Mouse (Mus musculus): ENCODE measurements around the gene Marveld2. TPM values are rescaled to one million over a fixed set of nuclear protein-coding genes. Genes with fewer than 3 reads are reported as not detected.

The Marveld2 gene
- total and polyA plus RNA-seq, 2 experiments from 2014 or later, result 1.7 to 2.2 TPM

DNA sequence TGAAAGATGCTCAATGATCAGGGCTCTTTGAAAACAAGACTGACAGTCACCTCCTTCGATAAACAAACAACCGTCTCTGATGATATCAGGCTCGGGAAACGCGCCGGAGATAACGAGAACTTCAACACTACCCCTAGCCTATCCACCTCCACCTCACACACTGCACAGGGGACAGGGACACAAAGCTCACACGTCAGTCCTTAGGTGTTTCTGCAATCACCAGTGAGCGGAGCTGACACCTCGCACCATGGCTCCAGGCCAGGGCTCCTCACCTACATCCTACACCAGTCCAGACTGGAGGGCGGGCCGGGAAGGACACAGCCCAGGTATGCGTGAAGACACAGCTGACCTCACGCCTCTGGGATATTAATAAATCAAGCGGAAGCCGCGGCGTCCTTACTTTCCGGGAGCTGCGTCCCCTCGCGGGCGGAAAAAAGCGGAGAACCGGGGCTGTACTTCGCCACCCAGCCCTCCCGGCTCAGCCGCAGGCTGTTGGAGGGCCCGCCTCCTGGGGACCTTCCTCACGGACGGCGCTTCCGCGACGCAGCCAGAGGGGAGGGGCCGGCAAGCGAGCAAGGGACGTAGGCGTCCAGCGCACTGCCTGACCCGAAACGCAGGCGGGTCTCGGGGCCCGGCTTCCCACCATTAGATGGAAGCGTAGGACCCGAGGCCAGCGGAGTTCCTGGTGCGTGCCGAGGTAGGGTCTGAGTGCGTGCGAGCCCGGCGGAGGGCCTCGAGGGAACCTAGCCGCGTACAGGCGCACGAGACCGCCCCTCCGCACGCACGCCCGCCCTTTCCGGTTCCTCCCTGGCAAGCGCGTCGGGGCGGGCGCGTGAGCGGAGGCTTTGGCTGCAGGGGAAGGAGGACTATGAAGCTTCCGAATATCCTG lies 34.0 kb upstream of the Marveld2 start, which contains the start of the genes Ak6 and Rad17:
Gene Ak6 (plus strand): TSS at position 430 of the 889 bp plus-strand sequence.
Gene Rad17 (minus strand): TSS at position 502 of the 889 bp plus-strand sequence.
- H3K9me3 ChIP-seq (replicated peaks; ENCODE audit: control insufficient read depth, low read length), result no peaks in the 10 kb centered on the region
- peaks cover 3% of the 10 kb centered on the region for H3K36me3 ChIP-seq (replicated peaks; ENCODE audit: control insufficient read depth, insufficient read depth, low read length)
- no peak for TF ChIP-seq CTCF (IDR thresholded peaks at IDR 0.05; ENCODE audit: low read depth)
- peak; percentile 93 for TF ChIP-seq EP300 (IDR thresholded peaks at IDR 0.05; ENCODE audit: low read depth)
- peak within 1 kb of the TSS; percentile 68 for H3K4me2 ChIP-seq (ENCODE audit: low read depth, low read length)
- DNase-seq (ENCODE audit: low spot score) (peak; percentile 87), ATAC-seq (ENCODE audit: insufficient read depth, low read depth) (peak; percentile 96)
- H3K27ac ChIP-seq (ENCODE audit: low read depth), result peak within 1 kb of the TSS; percentile 96
- H3K27me3 ChIP-seq (ENCODE audit: control insufficient read depth, insufficient read depth, low read length), result no peaks in the 10 kb centered on the region
- WGBS, result under 1% methylated on average over 73 of the region's 73 CpGs
- peaks cover 6% of the 10 kb centered on the region for H3K4me1 ChIP-seq (ENCODE audit: control insufficient read depth, insufficient read depth)
- H3K4me3 ChIP-seq (ENCODE audit: low read depth, low read length), result peak within 1 kb of the TSS; percentile 89
- H3K9ac ChIP-seq (replicated peaks; ENCODE audit: low read depth, low read length), result peak within 1 kb of the TSS; percentile 93

DNA sequence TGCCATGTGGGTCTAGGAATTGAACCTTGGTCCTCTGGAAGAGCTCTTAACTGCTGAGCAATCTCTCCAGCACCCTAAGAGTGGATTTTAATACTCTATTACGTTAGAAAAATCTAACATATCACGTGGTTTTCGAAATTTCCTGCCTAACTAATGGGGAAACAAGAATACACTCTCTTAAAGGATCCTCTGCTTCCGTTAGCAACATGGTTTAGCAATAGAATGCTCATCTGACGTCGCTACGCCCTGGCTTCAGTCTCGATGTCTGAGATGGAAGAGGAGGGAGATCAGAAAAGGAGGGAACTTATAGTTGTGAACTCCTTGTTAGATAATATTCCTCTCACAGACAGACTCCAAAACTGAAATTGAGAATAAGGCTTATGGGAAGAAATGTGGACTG lies 31.5 kb upstream of the Marveld2 start:
- Histone ChIP-seq H3K36me3 (replicated peaks; ENCODE audit: control insufficient read depth, insufficient read depth, low read length) (peaks cover 23% of the 10 kb centered on the region), H3K9me3 (replicated peaks; ENCODE audit: control insufficient read depth, low read length) (no peaks in the 10 kb centered on the region), H3K27me3 (ENCODE audit: control insufficient read depth, insufficient read depth, low read length) (no peaks in the 10 kb centered on the region), H3K4me3 (ENCODE audit: low read depth, low read length) (no peak overlapping the region), H3K27ac (ENCODE audit: low read depth) (no peak overlapping the region), H3K4me1 (ENCODE audit: control insufficient read depth, insufficient read depth) (peaks cover 6% of the 10 kb centered on the region), H3K9ac (replicated peaks; ENCODE audit: low read depth, low read length) (no peak overlapping the region), H3K4me2 (ENCODE audit: low read depth, low read length) (no peak overlapping the region)
- no peak for ATAC-seq (ENCODE audit: insufficient read depth, low read depth)
- no peak for DNase-seq (ENCODE audit: low spot score)
- 91% methylated on average over 8 of the region's 8 CpGs for WGBS
- TF ChIP-seq CTCF (IDR thresholded peaks at IDR 0.05; ENCODE audit: low read depth), result no peak
- no peak for TF ChIP-seq EP300 (IDR thresholded peaks at IDR 0.05; ENCODE audit: low read depth)

DNA sequence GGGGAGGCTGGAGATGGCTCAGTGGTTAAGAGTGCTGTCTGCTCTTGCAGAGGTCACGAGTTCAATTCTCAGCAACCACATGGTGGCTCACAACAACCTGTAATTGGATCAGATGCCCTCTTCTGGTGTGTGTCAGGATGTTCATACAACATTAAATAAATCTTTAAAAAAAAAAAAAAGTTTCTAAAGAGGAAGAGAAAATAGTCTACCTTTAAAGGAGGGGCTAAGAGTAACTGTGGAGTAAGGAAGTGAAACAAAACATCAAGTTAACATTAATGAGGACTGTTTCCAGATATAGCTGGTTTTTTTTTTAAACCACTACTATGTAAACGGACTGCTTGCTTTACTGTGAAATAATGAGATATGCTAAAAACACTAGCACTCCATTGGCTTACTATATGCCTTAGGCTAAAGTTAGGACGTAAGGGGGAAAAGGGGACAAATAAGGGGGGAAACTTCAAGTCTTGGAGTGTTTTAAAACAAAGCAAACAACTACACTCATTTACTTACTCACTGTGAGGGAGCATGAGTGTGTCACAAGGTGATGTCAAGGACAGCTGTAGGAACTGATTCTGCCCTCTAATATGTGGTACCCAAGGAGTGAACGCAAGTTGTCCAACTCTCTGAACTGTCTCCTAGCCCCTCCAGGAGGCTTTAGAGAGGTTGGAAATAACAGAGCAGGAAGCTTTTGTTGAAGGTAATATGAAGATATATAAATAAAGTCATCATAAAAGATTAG lies 25.9 kb upstream of the Marveld2 start:
- Histone ChIP-seq H3K27ac (ENCODE audit: low read depth) (no peak overlapping the region), H3K4me2 (ENCODE audit: low read depth, low read length) (no peak overlapping the region), H3K36me3 (replicated peaks; ENCODE audit: control insufficient read depth, insufficient read depth, low read length) (peaks cover 67% of the 10 kb centered on the region), H3K27me3 (ENCODE audit: control insufficient read depth, insufficient read depth, low read length) (no peaks in the 10 kb centered on the region), H3K9me3 (replicated peaks; ENCODE audit: control insufficient read depth, low read length) (no peaks in the 10 kb centered on the region), H3K4me3 (ENCODE audit: low read depth, low read length) (no peak overlapping the region), H3K4me1 (ENCODE audit: control insufficient read depth, insufficient read depth) (no peaks in the 10 kb centered on the region), H3K9ac (replicated peaks; ENCODE audit: low read depth, low read length) (no peak overlapping the region)
- 88% methylated on average over 4 of the region's 4 CpGs for WGBS
- TF ChIP-seq CTCF (IDR thresholded peaks at IDR 0.05; ENCODE audit: low read depth) (no peak), EP300 (IDR thresholded peaks at IDR 0.05; ENCODE audit: low read depth) (no peak)
- ATAC-seq (ENCODE audit: insufficient read depth, low read depth) (no peak), DNase-seq (ENCODE audit: low spot score) (no peak)

DNA sequence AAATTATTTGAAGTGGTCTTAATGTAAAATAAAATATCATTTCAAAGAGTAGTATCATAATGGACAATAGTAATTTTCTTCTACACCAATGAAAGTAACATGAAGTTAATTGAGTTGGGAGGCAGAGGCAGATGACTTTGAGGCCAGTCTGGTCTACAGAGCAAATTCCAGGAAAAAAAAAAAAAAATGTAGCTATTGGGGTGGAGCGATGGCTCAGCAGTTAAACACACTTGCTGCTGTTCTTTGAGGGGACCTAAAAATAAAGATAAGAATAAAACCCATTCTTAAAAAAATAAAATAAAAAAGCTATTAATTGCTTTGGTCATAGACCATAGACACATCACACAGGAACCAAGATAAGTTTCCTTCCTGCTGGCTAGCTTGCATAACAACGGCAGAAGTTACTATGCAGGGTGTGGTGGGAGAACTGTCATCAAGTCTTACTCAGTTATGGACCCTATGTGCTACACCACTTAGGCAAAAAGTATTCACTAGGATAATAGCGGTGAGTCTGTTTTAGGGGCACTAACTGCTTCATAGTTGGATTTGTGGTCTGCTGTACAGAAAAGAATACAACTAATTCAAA lies 17.4 kb upstream of the Marveld2 start:
- Histone ChIP-seq H3K4me2 (ENCODE audit: low read depth, low read length) (no peak overlapping the region), H3K27me3 (ENCODE audit: control insufficient read depth, insufficient read depth, low read length) (no peaks in the 10 kb centered on the region), H3K9ac (replicated peaks; ENCODE audit: low read depth, low read length) (no peak overlapping the region), H3K36me3 (replicated peaks; ENCODE audit: control insufficient read depth, insufficient read depth, low read length) (peaks cover 75% of the 10 kb centered on the region), H3K4me3 (ENCODE audit: low read depth, low read length) (no peak overlapping the region), H3K27ac (ENCODE audit: low read depth) (no peak overlapping the region), H3K4me1 (ENCODE audit: control insufficient read depth, insufficient read depth) (no peaks in the 10 kb centered on the region), H3K9me3 (replicated peaks; ENCODE audit: control insufficient read depth, low read length) (no peaks in the 10 kb centered on the region)
- DNase-seq (ENCODE audit: low spot score) (no peak), ATAC-seq (ENCODE audit: insufficient read depth, low read depth) (no peak)
- TF ChIP-seq CTCF (IDR thresholded peaks at IDR 0.05; ENCODE audit: low read depth), result no peak
- TF ChIP-seq EP300 (IDR thresholded peaks at IDR 0.05; ENCODE audit: low read depth), result no peak
- WGBS, result 67% methylated on average over 3 of the region's 3 CpGs

DNA sequence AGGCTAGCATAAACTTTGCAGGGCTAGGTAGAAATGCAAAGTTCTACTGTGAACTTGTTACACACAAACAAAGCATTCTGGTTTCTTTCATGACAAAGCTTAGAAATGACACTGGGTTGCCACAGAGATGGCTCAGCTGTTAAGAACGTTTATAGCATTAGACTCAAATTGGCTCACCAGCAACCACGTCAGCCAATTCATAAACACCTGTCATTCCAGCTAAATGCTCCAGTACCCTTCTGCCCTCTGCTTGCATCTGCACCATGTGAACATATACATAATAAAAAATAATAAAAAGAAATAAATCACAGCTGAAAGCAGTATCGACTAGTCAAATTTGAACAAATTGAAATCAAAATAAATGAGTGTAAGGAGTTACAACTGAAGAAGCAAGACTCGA lies 5.5 kb upstream of the Marveld2 start:
- TF ChIP-seq EP300 (IDR thresholded peaks at IDR 0.05; ENCODE audit: low read depth) (no peak), CTCF (IDR thresholded peaks at IDR 0.05; ENCODE audit: low read depth) (no peak)
- H3K9ac ChIP-seq (replicated peaks; ENCODE audit: low read depth, low read length), result no peak overlapping the region
- ATAC-seq (ENCODE audit: insufficient read depth, low read depth) (no peak), DNase-seq (ENCODE audit: low spot score) (no peak)
- H3K27me3 ChIP-seq (ENCODE audit: control insufficient read depth, insufficient read depth, low read length), result no peaks in the 10 kb centered on the region
- H3K4me3 ChIP-seq (ENCODE audit: low read depth, low read length), result no peak overlapping the region
- H3K9me3 ChIP-seq (replicated peaks; ENCODE audit: control insufficient read depth, low read length), result no peaks in the 10 kb centered on the region
- no peak overlapping the region for H3K27ac ChIP-seq (ENCODE audit: low read depth)
- no peaks in the 10 kb centered on the region for H3K4me1 ChIP-seq (ENCODE audit: control insufficient read depth, insufficient read depth)
- WGBS, result 81% methylated on average over 4 of the region's 4 CpGs
- no peak overlapping the region for H3K4me2 ChIP-seq (ENCODE audit: low read depth, low read length)
- peaks cover 68% of the 10 kb centered on the region for H3K36me3 ChIP-seq (replicated peaks; ENCODE audit: control insufficient read depth, insufficient read depth, low read length)
